Mouse (Mus musculus) megakaryocyte, embryonic 14.5 days (primary cell): ENCODE results near the gene Hoxb9.

Source experiments
- FLI1 ChIP-seq: IDR thresholded peaks from 2 replicates; pipeline ENCODE4 v1.6.1; 2012; ENCODE audit warnings: low read length, inconsistent platforms, mixed read lengths
- GATA1 ChIP-seq: IDR thresholded peaks from 3 replicates; pipeline ENCODE4 v1.6.1; 2012; ENCODE audit warnings: mixed read lengths, low read length, inconsistent platforms, borderline replicate concordance

DNA sequence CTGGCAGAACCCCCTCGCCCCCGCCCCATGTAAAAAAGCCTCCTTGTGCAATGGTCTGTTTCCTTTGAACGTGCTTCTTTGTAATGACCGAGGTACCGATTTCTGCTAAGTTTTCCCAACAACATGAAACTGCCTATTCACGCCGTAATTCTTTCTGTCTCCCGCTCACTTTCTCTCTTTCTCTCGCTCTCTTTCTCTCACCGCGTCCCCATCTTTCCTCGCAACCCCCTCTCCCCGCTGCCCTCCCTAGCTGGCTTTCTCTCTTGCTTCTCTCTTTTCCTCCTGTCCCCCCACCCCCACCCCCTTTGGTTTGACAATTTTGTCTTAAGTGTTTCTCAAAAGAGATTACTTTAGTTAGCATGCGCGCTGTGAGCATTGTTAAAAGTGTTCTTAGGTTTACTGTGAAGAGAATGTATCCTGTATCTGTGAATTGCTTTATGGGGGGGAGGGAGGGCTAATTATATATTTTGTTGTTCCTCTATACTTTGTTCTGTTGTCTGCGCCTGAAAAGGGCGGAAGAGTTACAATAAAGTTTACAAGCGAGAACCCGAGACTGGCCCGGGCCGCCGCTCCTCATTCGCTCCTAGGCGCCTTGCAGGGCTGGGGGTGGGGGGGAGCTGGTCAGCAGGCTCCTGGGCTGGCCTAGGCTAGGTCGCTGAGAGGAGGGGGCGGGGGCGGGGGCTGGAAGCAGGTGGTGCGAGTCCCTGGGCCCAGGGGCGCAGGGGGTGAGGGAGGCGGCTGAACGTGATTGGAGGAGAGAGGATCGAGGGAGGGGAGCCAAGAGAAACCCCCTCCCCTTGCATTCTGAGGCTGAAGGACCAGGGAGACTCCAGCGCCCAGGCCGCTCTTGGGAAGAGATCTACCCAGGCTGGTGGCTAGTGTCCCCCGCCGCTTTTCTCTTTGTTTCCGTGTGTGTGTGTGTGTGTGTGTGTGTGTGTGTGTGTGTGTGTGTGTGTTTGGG is 13.8 kb downstream of the Hoxb9 start:
- no peak for TF ChIP-seq GATA1
- TF ChIP-seq FLI1 = no peak
